Mouse (Mus musculus) heart, embryonic 11.5 days (tissue): ENCODE results near the gene Ppp1r12a. TPM values are rescaled to one million over a fixed set of nuclear protein-coding genes. Genes with fewer than 3 reads are reported as not detected.
A peak's percentile ranks its signal among the peaks of the same experiment; 100 is the strongest.

Experiments
- ATAC-seq: fragments of 200-750 bp; cut with Nextera tagmentation; replicated peaks from 2 replicates; pipeline ENCODE4 v1.8.0; 2017; ENCODE audit warnings: moderate library complexity; ENCODE audit not compliant: insufficient number of reproducible peaks, low FRiP score, low TSS enrichment
- H3K27ac ChIP-seq: fragments of 300-500 bp; sonication (generic); 2 replicates; pipeline ENCODE4 v1.5.1; 2014; ENCODE audit warnings: mild to moderate bottlenecking, low read depth, low read length
- H3K27me3 ChIP-seq: fragments of 300-500 bp; sonication (generic); 2 replicates; pipeline ENCODE4 v1.6.1; 2014; ENCODE audit warnings: mild to moderate bottlenecking, low read length, mixed read lengths; ENCODE audit not compliant: control insufficient read depth, insufficient read depth
- H3K36me3 ChIP-seq: fragments of 300-500 bp; sonication (generic); 2 replicates; pipeline ENCODE4 v1.6.1; 2014; ENCODE audit warnings: mild to moderate bottlenecking, low read length, moderate library complexity, mixed read lengths; ENCODE audit not compliant: control insufficient read depth, insufficient read depth
- H3K4me1 ChIP-seq: fragments of 300-500 bp; sonication (generic); 2 replicates; pipeline ENCODE4 v1.6.1; 2014; ENCODE audit warnings: low read length; ENCODE audit not compliant: control insufficient read depth, insufficient read depth
- H3K4me2 ChIP-seq: fragments of 300-500 bp; sonication (generic); 2 replicates; pipeline ENCODE4 v1.6.1; 2014; ENCODE audit warnings: mild to moderate bottlenecking, moderate library complexity
- H3K4me3 ChIP-seq: fragments of 300-500 bp; sonication (generic); 2 replicates; pipeline ENCODE4 v1.5.1; 2014; ENCODE audit warnings: low read depth, low read length
- H3K9ac ChIP-seq: fragments of 300-500 bp; sonication (generic); 2 replicates; pipeline ENCODE4 v1.6.1; 2014; ENCODE audit warnings: mild to moderate bottlenecking, low read depth, low read length, moderate library complexity
- H3K9me3 ChIP-seq: fragments of 300-500 bp; sonication (generic); replicated peaks from 2 replicates; pipeline ENCODE4 v1.6.1; 2016; ENCODE audit warnings: low read length; ENCODE audit not compliant: control insufficient read depth
- WGBS: fragments of 180-500 bp; shearing (Covaris S2); extraction: QIAGEN DNeasy Blood & Tissue Kit; methylation state at CpG from one replicate; pipeline ENCODE4 v1.1.7; 2014; ENCODE audit not compliant: insufficient replicate concordance; 5-methylcytosine and 5-hydroxymethylcytosine counted together
- polyA plus RNA-seq: library from polyadenylated mRNA; unstranded; fragments of >200 nt; fragmentation: Nextera tagmentation; extraction: Ambion mirVana; gene quantifications from 2 replicates; pipeline ENCODE4 v1.2.1, GENCODE M21; 2014

The Ppp1r12a gene
- polyA plus RNA-seq, 1 experiment from 2014 or later: 120 TPM

DNA sequence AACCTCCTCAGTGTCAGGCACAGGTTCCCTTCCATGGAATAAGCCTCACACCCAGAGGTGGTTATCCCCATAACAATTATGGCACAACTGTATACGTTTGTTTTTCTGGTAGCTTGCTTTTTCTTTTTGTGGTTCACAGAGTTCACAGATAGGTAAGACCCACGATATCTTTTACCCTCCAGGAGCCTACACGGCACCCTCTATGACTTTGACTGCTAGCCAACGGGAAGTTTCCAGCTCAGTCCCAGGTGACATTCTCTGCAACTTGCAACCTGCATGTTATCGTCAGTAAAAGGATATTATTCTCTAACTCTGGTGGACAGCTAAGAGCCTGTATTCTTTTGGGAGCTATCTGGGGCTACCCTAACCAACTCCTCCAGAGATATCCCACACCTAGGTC lies 148.2 kb downstream of the Ppp1r12a start:
- no peaks in the 10 kb centered on the region for H3K4me1 ChIP-seq
- no peak for ATAC-seq
- no peaks in the 10 kb centered on the region for H3K27me3 ChIP-seq
- H3K9ac ChIP-seq: no peak overlapping the region
- H3K36me3 ChIP-seq: no peaks in the 10 kb centered on the region
- H3K9me3 ChIP-seq: no peaks in the 10 kb centered on the region
- no peak overlapping the region for H3K27ac ChIP-seq
- H3K4me2 ChIP-seq: no peak overlapping the region
- H3K4me3 ChIP-seq: no peak overlapping the region
- WGBS: 84% methylated on average over 5 of the region's 5 CpGs

DNA sequence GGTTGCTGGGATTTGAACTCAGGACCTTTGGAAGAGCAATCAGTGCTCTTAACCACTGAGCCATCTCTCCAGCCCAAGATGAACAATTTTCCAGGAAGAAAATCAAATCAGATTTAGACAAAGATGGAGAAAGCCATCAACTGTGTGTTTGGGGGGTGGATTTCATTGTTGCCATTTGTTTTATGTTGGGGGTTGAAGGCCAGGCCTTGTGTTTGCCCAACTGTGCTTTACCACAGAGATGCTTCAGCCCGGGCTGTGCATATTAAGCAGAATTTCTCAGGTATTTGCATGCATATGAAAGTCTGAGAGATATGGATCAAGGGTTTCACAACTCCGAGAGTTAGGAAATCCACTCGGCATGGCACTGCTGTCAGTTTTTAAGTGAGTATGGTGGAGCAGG lies 149.4 kb downstream of the Ppp1r12a start:
- Histone ChIP-seq H3K27ac (no peak overlapping the region), H3K36me3 (no peaks in the 10 kb centered on the region), H3K4me3 (no peak overlapping the region), H3K9me3 (no peaks in the 10 kb centered on the region), H3K4me2 (no peak overlapping the region), H3K9ac (no peak overlapping the region), H3K4me1 (no peaks in the 10 kb centered on the region), H3K27me3 (no peaks in the 10 kb centered on the region)
- 86% methylated on average over 3 of the region's 3 CpGs for WGBS
- no peak for ATAC-seq

DNA sequence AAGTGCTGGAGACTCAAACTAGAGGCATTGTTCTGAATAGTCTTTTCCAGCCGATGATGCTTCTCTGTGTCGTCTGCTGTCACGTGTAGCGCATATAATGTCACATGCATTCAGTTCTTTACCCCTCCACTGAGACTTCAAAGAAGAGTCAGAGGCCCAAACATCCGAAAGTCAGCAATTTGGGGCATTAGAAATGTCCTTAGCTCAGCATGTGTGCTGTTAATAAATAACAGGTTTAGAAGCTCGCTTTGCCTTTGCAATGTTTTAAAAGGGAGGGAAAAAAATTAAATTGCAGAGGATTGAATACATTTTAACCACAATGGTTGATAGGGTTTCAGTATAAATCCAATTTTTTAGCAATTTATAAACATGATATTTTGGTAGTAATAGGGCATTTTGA lies 151.9 kb downstream of the Ppp1r12a start:
- WGBS: 88% methylated on average over 6 of the region's 6 CpGs
- Histone ChIP-seq H3K9ac (no peak overlapping the region), H3K36me3 (no peaks in the 10 kb centered on the region), H3K4me2 (no peak overlapping the region), H3K4me3 (no peak overlapping the region), H3K27ac (no peak overlapping the region), H3K4me1 (no peaks in the 10 kb centered on the region), H3K9me3 (no peaks in the 10 kb centered on the region), H3K27me3 (no peaks in the 10 kb centered on the region)
- ATAC-seq: no peak

DNA sequence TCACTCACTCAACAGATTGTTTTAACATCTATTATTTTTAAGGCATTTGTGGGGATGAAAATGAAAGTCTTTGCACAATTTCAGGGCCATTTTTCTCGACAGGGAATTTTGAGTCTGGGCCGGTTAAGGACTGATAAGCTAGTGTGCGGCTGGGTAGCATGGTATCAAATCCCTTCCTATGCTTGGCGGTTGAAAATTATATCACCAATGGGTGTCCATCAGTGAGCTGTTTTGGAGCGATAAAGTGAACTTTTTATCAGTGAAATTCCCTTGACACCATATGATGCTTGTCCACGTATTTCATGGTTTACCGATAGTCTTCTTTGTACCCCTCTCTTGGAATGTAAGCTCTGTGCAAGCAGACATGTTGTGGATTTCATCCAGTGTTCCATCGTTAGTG lies 152.4 kb downstream of the Ppp1r12a start:
- H3K27me3 ChIP-seq: no peaks in the 10 kb centered on the region
- H3K27ac ChIP-seq: no peak overlapping the region
- no peak overlapping the region for H3K4me2 ChIP-seq
- ATAC-seq: no peak
- H3K36me3 ChIP-seq: no peaks in the 10 kb centered on the region
- no peak overlapping the region for H3K4me3 ChIP-seq
- no peaks in the 10 kb centered on the region for H3K4me1 ChIP-seq
- no peaks in the 10 kb centered on the region for H3K9me3 ChIP-seq
- no peak overlapping the region for H3K9ac ChIP-seq
- 68% methylated on average over 8 of the region's 8 CpGs for WGBS

DNA sequence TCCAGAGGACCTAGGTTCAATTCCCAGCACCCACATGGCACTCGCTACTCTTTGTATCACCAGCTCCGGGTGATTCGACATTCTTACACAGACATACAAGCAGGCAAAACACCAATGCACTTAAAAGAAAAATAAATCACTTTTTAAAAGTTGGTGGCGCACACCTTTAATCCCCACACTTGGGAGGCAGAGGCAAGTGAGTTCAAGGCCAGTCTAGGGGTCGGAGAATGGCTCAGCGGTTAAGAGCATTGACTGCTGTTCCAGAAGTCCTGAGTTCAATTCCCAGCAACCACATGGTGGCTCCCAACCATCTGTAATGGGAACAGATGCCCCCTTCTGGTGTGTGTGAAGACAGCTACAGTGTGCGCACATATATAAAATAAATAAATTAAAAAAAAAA lies 153.2 kb downstream of the Ppp1r12a start:
- 95% methylated on average over 7 of the region's 7 CpGs for WGBS
- Histone ChIP-seq H3K4me2 (no peak overlapping the region), H3K27me3 (no peaks in the 10 kb centered on the region), H3K9me3 (no peaks in the 10 kb centered on the region), H3K9ac (no peak overlapping the region), H3K4me1 (no peaks in the 10 kb centered on the region), H3K4me3 (no peak overlapping the region), H3K27ac (no peak overlapping the region), H3K36me3 (no peaks in the 10 kb centered on the region)
- no peak for ATAC-seq

DNA sequence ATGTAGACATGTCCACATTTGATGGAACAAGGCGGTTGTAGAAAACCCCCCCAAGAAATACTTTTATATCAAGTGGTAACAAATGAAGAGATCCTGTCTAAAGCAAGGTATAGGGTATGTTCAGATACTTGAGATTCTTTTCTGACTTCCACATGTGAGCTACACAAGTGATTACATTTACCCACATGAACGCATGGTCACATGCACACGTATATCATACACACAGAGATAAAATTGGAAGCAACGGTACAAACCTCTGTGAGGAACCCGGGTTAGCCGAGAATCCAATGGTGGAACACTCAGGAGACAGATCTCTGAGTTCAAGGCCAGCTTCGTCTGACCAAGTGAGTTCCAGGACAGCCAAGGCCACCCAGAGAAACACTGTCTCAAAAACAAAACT lies 166.4 kb downstream of the Ppp1r12a start:
- Histone ChIP-seq H3K27me3 (peaks cover 9% of the 10 kb centered on the region), H3K4me1 (no peaks in the 10 kb centered on the region; the same call in 1 of the 2 replicates), H3K4me3 (no peak overlapping the region), H3K27ac (no peak overlapping the region), H3K9me3 (no peaks in the 10 kb centered on the region), H3K9ac (no peak overlapping the region), H3K4me2 (no peak overlapping the region), H3K36me3 (no peaks in the 10 kb centered on the region)
- WGBS: 80% methylated on average over 7 of the region's 7 CpGs
- no peak for ATAC-seq

DNA sequence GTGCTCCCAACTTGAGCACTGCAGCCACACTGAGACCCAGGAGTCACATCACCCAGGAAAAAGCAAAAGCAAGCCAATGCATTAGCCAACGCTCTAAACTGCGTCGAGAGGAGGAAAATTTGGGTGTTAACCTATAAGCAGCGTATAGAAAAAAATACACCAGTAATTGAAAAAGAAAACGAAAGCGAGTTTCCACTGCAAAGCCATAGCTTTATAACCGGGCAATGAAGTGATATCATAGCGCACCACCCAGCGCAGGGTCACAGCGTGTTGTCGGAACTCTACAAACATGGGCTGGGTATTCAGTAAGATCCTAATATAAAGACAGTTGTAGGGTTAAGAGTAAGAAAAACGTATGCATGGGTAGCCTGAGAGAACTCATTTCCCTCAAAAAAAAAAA lies 167.0 kb downstream of the Ppp1r12a start:
- Histone ChIP-seq H3K36me3 (no peaks in the 10 kb centered on the region), H3K9me3 (no peaks in the 10 kb centered on the region), H3K27ac (no peak overlapping the region), H3K4me2 (no peak overlapping the region), H3K4me1 (peaks cover 2% of the 10 kb centered on the region; the same call in 1 of the 2 replicates), H3K27me3 (peaks cover 9% of the 10 kb centered on the region), H3K9ac (no peak overlapping the region), H3K4me3 (no peak overlapping the region)
- ATAC-seq: no peak
- 82% methylated on average over 12 of the region's 12 CpGs for WGBS

DNA sequence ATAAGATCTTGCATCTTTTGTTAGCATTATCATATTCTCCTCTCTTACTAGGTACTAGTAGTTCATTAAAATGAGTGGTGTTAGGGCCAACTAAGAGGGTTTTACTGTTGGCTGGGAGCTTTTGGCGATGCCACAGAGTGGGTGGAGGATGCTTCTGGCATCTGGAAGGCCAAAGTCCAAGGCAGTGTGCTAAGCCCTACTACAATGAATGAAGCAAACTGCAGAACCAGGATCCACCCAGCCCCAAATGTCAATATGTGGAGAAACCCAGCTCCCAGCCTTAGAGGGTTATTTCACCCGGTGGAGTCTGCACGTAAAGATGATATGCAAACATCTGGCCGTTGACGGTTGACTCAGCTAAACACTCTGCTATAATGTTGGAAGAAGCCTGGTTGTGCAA lies 167.8 kb downstream of the Ppp1r12a start:
- Histone ChIP-seq H3K4me3 (no peak overlapping the region), H3K27me3 (peaks cover 9% of the 10 kb centered on the region), H3K9me3 (no peaks in the 10 kb centered on the region), H3K27ac (no peak overlapping the region), H3K9ac (no peak overlapping the region), H3K4me2 (no peak overlapping the region), H3K4me1 (peaks cover 2% of the 10 kb centered on the region; the same call in 1 of the 2 replicates), H3K36me3 (no peaks in the 10 kb centered on the region)
- 89% methylated on average over 5 of the region's 5 CpGs for WGBS
- no peak for ATAC-seq

DNA sequence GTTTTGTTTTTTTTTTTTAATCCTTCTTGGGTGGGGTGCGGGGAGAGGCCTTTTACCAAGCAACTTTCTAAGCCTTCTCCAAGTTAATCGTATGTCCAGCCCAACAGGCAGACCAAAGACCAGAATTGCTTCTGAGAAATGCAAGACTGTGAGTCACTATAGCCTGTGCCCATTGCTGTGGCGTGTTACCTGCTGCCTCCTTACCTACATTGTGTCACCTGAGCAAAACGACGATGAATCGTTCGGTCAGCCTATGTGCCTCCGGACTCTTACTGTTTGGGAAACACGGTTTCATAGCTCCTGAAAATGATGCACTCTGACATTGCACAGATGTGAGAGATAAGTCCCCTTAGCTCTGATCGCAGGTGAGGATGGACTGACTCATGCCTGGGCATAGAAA lies 169.0 kb downstream of the Ppp1r12a start:
- Histone ChIP-seq H3K27me3 (peaks cover 9% of the 10 kb centered on the region), H3K4me2 (peak overlapping the region; percentile 78), H3K9me3 (no peaks in the 10 kb centered on the region), H3K27ac (no peak overlapping the region), H3K4me3 (peak overlapping the region; percentile 92), H3K4me1 (peaks cover 2% of the 10 kb centered on the region; the same call in 1 of the 2 replicates), H3K36me3 (no peaks in the 10 kb centered on the region), H3K9ac (no peak overlapping the region)
- 8% methylated on average over 10 of the region's 10 CpGs for WGBS
- no peak for ATAC-seq
